Mouse (Mus musculus): Measurements from ENCODE around the gene Jun.

Jun gene

GRCm38 (mm10) chr4:95052025-95052899, at the start of gene Jun:
TSS of gene Jun (minus strand) at chr4:95052222.
- DNase-seq = peak; percentile 100

GRCm38 (mm10) chr4:95101684-95102083, 49.7 kb upstream of the Jun start:
- DNase-seq = no peak

- no peak for DNase-seq
Observed at GRCm38 (mm10) chr4:95100694-95101093, 48.7 kb upstream of the Jun start.

GRCm38 (mm10) chr4:95099373-95099772, 47.4 kb upstream of the Jun start:
- no peak for DNase-seq

- DNase-seq = no peak
Observed at GRCm38 (mm10) chr4:95098722-95099097, 46.7 kb upstream of the Jun start.

GRCm38 (mm10) chr4:95097942-95098721, 46.1 kb upstream of the Jun start:
- DNase-seq = no peak

GRCm38 (mm10) chr4:95096731-95097130, 44.7 kb upstream of the Jun start:
- DNase-seq = no peak

- no peak for DNase-seq
Observed at GRCm38 (mm10) chr4:95095911-95096310, 43.9 kb upstream of the Jun start.

GRCm38 (mm10) chr4:95095355-95095754, 43.3 kb upstream of the Jun start:
- no peak for DNase-seq

GRCm38 (mm10) chr4:95094700-95095113, 42.7 kb upstream of the Jun start:
- peak; percentile 81 for DNase-seq

- no peak for DNase-seq
Observed at GRCm38 (mm10) chr4:95093615-95094014, 41.6 kb upstream of the Jun start.

GRCm38 (mm10) chr4:95092516-95092915, 40.5 kb upstream of the Jun start:
- no peak for DNase-seq

GRCm38 (mm10) chr4:95091536-95091935, 39.5 kb upstream of the Jun start:
- no peak for DNase-seq

GRCm38 (mm10) chr4:95089968-95090367, 37.9 kb upstream of the Jun start:
- DNase-seq = no peak

- no peak for DNase-seq
Observed at GRCm38 (mm10) chr4:95089053-95089452, 37.0 kb upstream of the Jun start.

GRCm38 (mm10) chr4:95083957-95084356, 31.9 kb upstream of the Jun start:
- no peak for DNase-seq

GRCm38 (mm10) chr4:95083191-95083729, 31.2 kb upstream of the Jun start:
- DNase-seq = no peak

GRCm38 (mm10) chr4:95082481-95083088, 30.6 kb upstream of the Jun start:
- DNase-seq = peak; percentile 89

GRCm38 (mm10) chr4:95081632-95082031, 29.6 kb upstream of the Jun start:
- no peak for DNase-seq

- no peak for DNase-seq
Observed at GRCm38 (mm10) chr4:95078625-95079024, 26.6 kb upstream of the Jun start.

- no peak for DNase-seq
Observed at GRCm38 (mm10) chr4:95076279-95076678, 24.3 kb upstream of the Jun start.

GRCm38 (mm10) chr4:95075591-95076002, 23.6 kb upstream of the Jun start:
- DNase-seq = peak; percentile 70

GRCm38 (mm10) chr4:95074319-95074718, 22.3 kb upstream of the Jun start:
- DNase-seq = peak; percentile 67

Measured in lung, postnatal 36 days (tissue).